Mouse (Mus musculus): Measurements from ENCODE around the gene Ccsap. TPM values are rescaled to one million over a fixed set of nuclear protein-coding genes. Genes with fewer than 3 reads are reported as not detected.
A peak's percentile ranks its signal among the peaks of the same experiment; 100 is the strongest.

Gene Ccsap
- polyA plus RNA-seq, 1 experiment from 2014 or later = 2.2 TPM

- H3K9ac ChIP-seq = no peak overlapping the region
- peak overlapping the region; percentile 3 for H3K4me3 ChIP-seq
- peaks cover 75% of the 10 kb centered on the region for H3K27me3 ChIP-seq
- WGBS = 14% methylated on average over 30 of the region's 30 CpGs
- peaks cover 22% of the 10 kb centered on the region for H3K4me1 ChIP-seq (replicated peaks)
- H3K36me3 ChIP-seq = no peaks in the 10 kb centered on the region
- ATAC-seq (replicated peaks; ENCODE audit: insufficient number of reproducible peaks, insufficient read depth, low FRiP score, low read depth) = no peak
- 0 out of 2 replicates have a peak overlapping the region, but pooled peaks have one; percentile 31 for H3K4me2 ChIP-seq
- H3K27ac ChIP-seq = no peak overlapping the region
- H3K9me3 ChIP-seq (replicated peaks) = no peaks in the 10 kb centered on the region
These were observed 32.7 kb upstream of the Ccsap start for GRCm38 (mm10) chr8:123892586-123893155.

- H3K4me1 ChIP-seq (replicated peaks) = peaks cover 22% of the 10 kb centered on the region
- H3K4me3 ChIP-seq = peak overlapping the region; percentile 3
- no peaks in the 10 kb centered on the region for H3K9me3 ChIP-seq (replicated peaks)
- no peak for ATAC-seq (replicated peaks; ENCODE audit: insufficient number of reproducible peaks, insufficient read depth, low FRiP score, low read depth)
- no peak overlapping the region for H3K9ac ChIP-seq
- peak overlapping the region; percentile 31 for H3K4me2 ChIP-seq
- no peak overlapping the region for H3K27ac ChIP-seq
- no peaks in the 10 kb centered on the region for H3K36me3 ChIP-seq
- H3K27me3 ChIP-seq = peaks cover 75% of the 10 kb centered on the region
- 8% methylated on average over 49 of the region's 49 CpGs for WGBS
These were observed 32.0 kb upstream of the Ccsap start for GRCm38 (mm10) chr8:123891883-123892585.

GRCm38 (mm10) chr8:123891271-123891670 is 31.3 kb upstream of the Ccsap start:
- no peaks in the 10 kb centered on the region for H3K36me3 ChIP-seq
- H3K4me3 ChIP-seq = no peak overlapping the region
- no peak overlapping the region for H3K9ac ChIP-seq
- peaks cover 22% of the 10 kb centered on the region for H3K4me1 ChIP-seq (replicated peaks)
- H3K9me3 ChIP-seq (replicated peaks) = no peaks in the 10 kb centered on the region
- no peak overlapping the region for H3K27ac ChIP-seq
- peak overlapping the region; percentile 31; the same call in 1 of the 2 replicates for H3K4me2 ChIP-seq
- ATAC-seq (replicated peaks; ENCODE audit: insufficient number of reproducible peaks, insufficient read depth, low FRiP score, low read depth) = no peak
- under 1% methylated on average over 11 of the region's 11 CpGs for WGBS
- peaks cover 75% of the 10 kb centered on the region for H3K27me3 ChIP-seq

GRCm38 (mm10) chr8:123889797-123890196 is 29.8 kb upstream of the Ccsap start:
- no peak for ATAC-seq (replicated peaks; ENCODE audit: insufficient number of reproducible peaks, insufficient read depth, low FRiP score, low read depth)
- H3K36me3 ChIP-seq = no peaks in the 10 kb centered on the region
- H3K9ac ChIP-seq = no peak overlapping the region
- peaks cover 24% of the 10 kb centered on the region for H3K4me1 ChIP-seq (replicated peaks)
- no peak overlapping the region for H3K4me3 ChIP-seq
- 51% methylated on average over 4 of the region's 4 CpGs for WGBS
- H3K9me3 ChIP-seq (replicated peaks) = no peaks in the 10 kb centered on the region
- no peak overlapping the region for H3K4me2 ChIP-seq
- no peak overlapping the region for H3K27ac ChIP-seq
- peaks cover 63% of the 10 kb centered on the region for H3K27me3 ChIP-seq

- Histone ChIP-seq H3K9me3 (replicated peaks) (no peaks in the 10 kb centered on the region), H3K9ac (no peak overlapping the region), H3K27me3 (peaks cover 48% of the 10 kb centered on the region), H3K4me3 (no peak overlapping the region), H3K4me1 (replicated peaks) (peaks cover 27% of the 10 kb centered on the region), H3K36me3 (no peaks in the 10 kb centered on the region), H3K4me2 (no peak overlapping the region), H3K27ac (no peak overlapping the region)
- WGBS = 71% methylated on average over 2 of the region's 2 CpGs
- ATAC-seq (replicated peaks; ENCODE audit: insufficient number of reproducible peaks, insufficient read depth, low FRiP score, low read depth) = no peak
These were observed 27.9 kb upstream of the Ccsap start for GRCm38 (mm10) chr8:123887956-123888355.

- no peaks in the 10 kb centered on the region for H3K9me3 ChIP-seq (replicated peaks)
- no peaks in the 10 kb centered on the region for H3K36me3 ChIP-seq
- WGBS = 88% methylated on average over 4 of the region's 4 CpGs
- no peak overlapping the region for H3K9ac ChIP-seq
- peaks cover 23% of the 10 kb centered on the region for H3K4me1 ChIP-seq (replicated peaks)
- no peak for ATAC-seq (replicated peaks; ENCODE audit: insufficient number of reproducible peaks, insufficient read depth, low FRiP score, low read depth)
- H3K27ac ChIP-seq = no peak overlapping the region
- no peak overlapping the region for H3K4me3 ChIP-seq
- no peak overlapping the region for H3K4me2 ChIP-seq
- H3K27me3 ChIP-seq = peaks cover 40% of the 10 kb centered on the region
These were observed 27.2 kb upstream of the Ccsap start for GRCm38 (mm10) chr8:123887163-123887562.

GRCm38 (mm10) chr8:123884721-123885565 is 24.9 kb upstream of the Ccsap start:
- Histone ChIP-seq H3K4me1 (replicated peaks) (peaks cover 15% of the 10 kb centered on the region), H3K27ac (no peak overlapping the region)

GRCm38 (mm10) chr8:123883094-123883493 is 23.1 kb upstream of the Ccsap start:
- Histone ChIP-seq H3K9me3 (replicated peaks) (no peaks in the 10 kb centered on the region), H3K9ac (no peak overlapping the region), H3K36me3 (no peaks in the 10 kb centered on the region), H3K27ac (no peak overlapping the region), H3K4me2 (no peak overlapping the region), H3K27me3 (peaks cover 12% of the 10 kb centered on the region), H3K4me1 (replicated peaks) (peaks cover 15% of the 10 kb centered on the region), H3K4me3 (no peak overlapping the region)
- no peak for ATAC-seq (replicated peaks; ENCODE audit: insufficient number of reproducible peaks, insufficient read depth, low FRiP score, low read depth)
- 61% methylated on average over 4 of the region's 4 CpGs for WGBS

More at GRCm38 (mm10) chr8:123884721-123885565, 24.9 kb upstream of the Ccsap start:
- ATAC-seq (replicated peaks; ENCODE audit: insufficient number of reproducible peaks, insufficient read depth, low FRiP score, low read depth) = peak; percentile 35; the same call in 1 of the 2 replicates
- Histone ChIP-seq H3K4me2 (0 out of 2 replicates have a peak overlapping the region, but pooled peaks have one; percentile 22), H3K36me3 (no peaks in the 10 kb centered on the region), H3K9me3 (replicated peaks) (no peaks in the 10 kb centered on the region), H3K9ac (no peak overlapping the region), H3K27me3 (peaks cover 19% of the 10 kb centered on the region), H3K4me3 (no peak overlapping the region)
- WGBS = 8% methylated on average over 14 of the region's 14 CpGs

- Histone ChIP-seq H3K4me3 (no peak overlapping the region), H3K36me3 (no peaks in the 10 kb centered on the region), H3K4me2 (no peak overlapping the region), H3K4me1 (replicated peaks) (peaks cover 15% of the 10 kb centered on the region), H3K9ac (no peak overlapping the region), H3K27ac (no peak overlapping the region), H3K9me3 (replicated peaks) (no peaks in the 10 kb centered on the region), H3K27me3 (peaks cover 12% of the 10 kb centered on the region)
- ATAC-seq (replicated peaks; ENCODE audit: insufficient number of reproducible peaks, insufficient read depth, low FRiP score, low read depth) = no peak
- WGBS = 49% methylated on average over 2 of the region's 2 CpGs
These were observed 22.4 kb upstream of the Ccsap start for GRCm38 (mm10) chr8:123882412-123882811.

- peaks cover 9% of the 10 kb centered on the region for H3K27me3 ChIP-seq
- 27% methylated on average over 4 of the region's 4 CpGs for WGBS
- H3K4me3 ChIP-seq = no peak overlapping the region
- H3K9me3 ChIP-seq (replicated peaks) = no peaks in the 10 kb centered on the region
- H3K36me3 ChIP-seq = no peaks in the 10 kb centered on the region
- peaks cover 15% of the 10 kb centered on the region for H3K4me1 ChIP-seq (replicated peaks)
- no peak for ATAC-seq (replicated peaks; ENCODE audit: insufficient number of reproducible peaks, insufficient read depth, low FRiP score, low read depth)
- no peak overlapping the region for H3K27ac ChIP-seq
- no peak overlapping the region for H3K4me2 ChIP-seq
- no peak overlapping the region for H3K9ac ChIP-seq
These were observed 20.9 kb upstream of the Ccsap start for GRCm38 (mm10) chr8:123880821-123881350.

- no peaks in the 10 kb centered on the region for H3K9me3 ChIP-seq (replicated peaks)
- no peak overlapping the region for H3K4me3 ChIP-seq
- 63% methylated on average over 10 of the region's 10 CpGs for WGBS
- H3K4me2 ChIP-seq = no peak overlapping the region
- H3K27ac ChIP-seq = no peak overlapping the region
- no peaks in the 10 kb centered on the region for H3K36me3 ChIP-seq
- no peak overlapping the region for H3K9ac ChIP-seq
- H3K27me3 ChIP-seq = peaks cover 6% of the 10 kb centered on the region; the same call in 1 of the 2 replicates
- no peak for ATAC-seq (replicated peaks; ENCODE audit: insufficient number of reproducible peaks, insufficient read depth, low FRiP score, low read depth)
- H3K4me1 ChIP-seq (replicated peaks) = peaks cover 15% of the 10 kb centered on the region
These were observed 20.3 kb upstream of the Ccsap start for GRCm38 (mm10) chr8:123880271-123880670.

All from heart, embryonic 15.5 days (tissue).